14 mouse cellular contexts compared by ENCODE assay signal in genomic region chr19:36874651-36875050, GRCm38 (mm10).
"Had no signal": no experiment of that assay in that cellular context is flagged by ENCODE, and none has a peak within 500 bp of the region (broad histone marks: within the 10 kb centered on the region; RNA-seq: fewer than 3 reads in every experiment).

No protein-coding gene starts in this region.

- DNase-seq: cerebellum, adult 9-10 months; cerebellum, postnatal 10 days; cerebellum, postnatal 14 days; cerebellum, postnatal 25 days; cerebellum, postnatal 36 days; embryo, embryonic 11 days; forebrain, postnatal 0 days; gastrocnemius, adult 2 months; gastrocnemius, postnatal 10 days; gastrocnemius, postnatal 14 days; gastrocnemius, postnatal 25 days; gastrocnemius, postnatal 36 days; heart, adult 18-20 months; heart, adult 2 months had no signal
